Mouse (Mus musculus) neural tube, embryonic 15.5 days (tissue): ENCODE measurements around the gene Plxna2. TPM values are rescaled to one million over a fixed set of nuclear protein-coding genes. Genes with fewer than 3 reads are reported as not detected.

Experiments
- ATAC-seq: fragments of 200-750 bp; cut with Nextera tagmentation; 2 replicates; pipeline ENCODE4 v1.8.0; 2017; ENCODE audit warnings: mild to moderate bottlenecking, moderate TSS enrichment, moderate library complexity; ENCODE audit not compliant: low FRiP score
- H3K27ac ChIP-seq: fragments of 300-500 bp; sonication (generic); replicated peaks from 2 replicates; pipeline ENCODE4 v1.5.1; 2015; ENCODE audit warnings: mild to moderate bottlenecking, inconsistent platforms
- H3K27me3 ChIP-seq: fragments of 300-500 bp; sonication (generic); replicated peaks from 2 replicates; pipeline ENCODE4 v1.6.1; 2015; ENCODE audit warnings: inconsistent platforms
- H3K36me3 ChIP-seq: fragments of 300-500 bp; sonication (generic); 2 replicates; pipeline ENCODE4 v1.6.1; 2015; ENCODE audit warnings: inconsistent platforms
- H3K4me1 ChIP-seq: fragments of 300-500 bp; sonication (generic); 2 replicates; pipeline ENCODE4 v1.6.1; 2015; ENCODE audit warnings: inconsistent platforms
- H3K4me2 ChIP-seq: fragments of 300-500 bp; sonication (generic); 2 replicates; pipeline ENCODE4 v1.6.1; 2015; ENCODE audit warnings: inconsistent platforms, mild to moderate bottlenecking, moderate library complexity
- H3K4me3 ChIP-seq: fragments of 300-500 bp; sonication (generic); replicated peaks from 2 replicates; pipeline ENCODE4 v1.5.1; 2015; ENCODE audit warnings: mild to moderate bottlenecking, inconsistent platforms
- H3K9ac ChIP-seq: fragments of 300-500 bp; sonication (generic); replicated peaks from 2 replicates; pipeline ENCODE4 v1.6.1; 2015; ENCODE audit warnings: mild to moderate bottlenecking, inconsistent platforms
- H3K9me3 ChIP-seq: fragments of 300-500 bp; sonication (generic); replicated peaks from 2 replicates; pipeline ENCODE4 v1.6.1; 2016; ENCODE audit warnings: inconsistent platforms
- WGBS: fragments of 180-500 bp; shearing (Covaris S2); methylation state at CpG from one replicate; pipeline ENCODE4 v1.1.7; 2015; ENCODE audit warnings: mixed read lengths; 5-methylcytosine and 5-hydroxymethylcytosine counted together
- polyA plus RNA-seq: library from polyadenylated mRNA; unstranded; fragments of >200 nt; fragmentation: Nextera tagmentation; extraction: Ambion mirVana; gene quantifications from 2 replicates; pipeline ENCODE4 v1.2.1, GENCODE M21; 2015

The Plxna2 gene
- polyA plus RNA-seq, 1 experiment from 2014 or later: 42.4 TPM

DNA sequence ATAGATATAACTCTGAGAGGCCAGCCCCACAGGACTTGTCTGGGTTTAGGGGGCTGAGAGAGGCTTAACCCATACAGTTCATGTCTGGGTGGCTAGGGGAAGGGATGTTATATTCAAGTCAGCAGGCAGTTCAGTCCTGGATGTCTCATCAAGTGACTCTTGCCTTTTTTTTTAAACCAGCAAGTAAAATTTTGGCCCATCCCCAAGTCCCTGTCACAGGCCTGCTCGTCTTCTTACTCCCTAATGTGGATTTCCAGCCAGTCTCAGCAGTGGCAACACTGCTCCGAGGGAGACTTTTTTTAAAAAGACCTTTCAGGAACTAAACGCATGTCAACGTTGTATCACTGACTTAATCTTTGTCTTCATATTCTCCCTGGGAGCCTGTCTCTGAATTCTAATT, 7.0 kb downstream of the Plxna2 start:
- peak overlapping the region; percentile 84 for H3K4me3 ChIP-seq
- H3K36me3 ChIP-seq: no peaks in the 10 kb centered on the region
- peak overlapping the region; percentile 76 for H3K4me2 ChIP-seq
- H3K27me3 ChIP-seq: no peaks in the 10 kb centered on the region
- no peaks in the 10 kb centered on the region for H3K9me3 ChIP-seq
- 25% methylated on average over 4 of the region's 4 CpGs for WGBS
- no peak for ATAC-seq
- peak overlapping the region; percentile 97; the same call in 1 of the 2 replicates for H3K27ac ChIP-seq
- peaks cover 87% of the 10 kb centered on the region for H3K4me1 ChIP-seq
- peak overlapping the region; percentile 97 for H3K9ac ChIP-seq

DNA sequence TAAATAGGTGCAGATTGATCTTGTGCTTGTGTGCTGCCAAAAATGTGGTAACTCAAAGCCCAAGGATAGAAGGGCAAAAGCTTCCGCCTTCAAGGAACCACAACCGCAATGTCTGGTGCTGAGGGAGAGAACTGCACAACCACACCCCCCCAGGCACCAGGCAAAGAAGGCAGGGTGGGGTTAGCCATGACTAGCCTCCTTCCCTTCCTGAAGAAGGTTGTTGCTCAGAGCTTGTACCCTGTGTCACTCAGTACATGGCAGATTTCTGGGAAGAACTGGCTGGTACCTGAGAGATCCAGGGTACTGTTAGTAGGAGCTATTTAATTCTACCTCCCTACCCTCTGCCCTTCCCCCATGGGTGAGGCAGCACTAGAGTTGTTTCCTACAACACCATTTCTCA, 8.1 kb downstream of the Plxna2 start:
- WGBS: 78% methylated on average over 2 of the region's 2 CpGs
- Histone ChIP-seq H3K4me1 (peaks cover 99% of the 10 kb centered on the region), H3K4me3 (peak overlapping the region; percentile 84), H3K27ac (no peak overlapping the region), H3K9ac (peak overlapping the region; percentile 97; the same call in 1 of the 2 replicates), H3K4me2 (peak overlapping the region; percentile 76), H3K9me3 (no peaks in the 10 kb centered on the region), H3K27me3 (no peaks in the 10 kb centered on the region), H3K36me3 (no peaks in the 10 kb centered on the region)
- no peak for ATAC-seq

DNA sequence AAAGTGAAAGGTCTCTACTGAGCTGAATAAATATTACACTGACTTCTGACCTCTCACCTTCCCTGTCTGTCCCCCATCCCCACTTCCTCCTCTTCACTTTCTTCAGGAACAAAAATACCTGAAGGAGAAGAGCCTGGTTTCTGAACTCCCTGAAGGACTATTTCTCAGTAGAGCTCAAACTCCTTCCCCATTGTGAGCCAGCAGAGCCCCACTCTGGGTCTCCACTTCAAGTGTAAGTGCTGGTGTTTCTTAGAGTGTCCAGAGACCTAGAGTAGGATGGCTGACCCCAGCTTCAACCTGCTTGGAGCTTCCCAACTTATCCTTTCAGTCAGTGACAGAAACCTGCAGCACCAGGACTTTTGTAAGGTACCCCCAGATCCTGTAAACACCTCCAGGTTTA, 9.3 kb downstream of the Plxna2 start:
- no peak overlapping the region for H3K4me3 ChIP-seq
- H3K4me1 ChIP-seq: peaks cover 98% of the 10 kb centered on the region
- H3K9ac ChIP-seq: no peak overlapping the region
- ATAC-seq: no peak
- peak overlapping the region; percentile 76 for H3K4me2 ChIP-seq
- H3K9me3 ChIP-seq: no peaks in the 10 kb centered on the region
- no peaks in the 10 kb centered on the region for H3K27me3 ChIP-seq
- H3K36me3 ChIP-seq: no peaks in the 10 kb centered on the region
- no peak overlapping the region for H3K27ac ChIP-seq

DNA sequence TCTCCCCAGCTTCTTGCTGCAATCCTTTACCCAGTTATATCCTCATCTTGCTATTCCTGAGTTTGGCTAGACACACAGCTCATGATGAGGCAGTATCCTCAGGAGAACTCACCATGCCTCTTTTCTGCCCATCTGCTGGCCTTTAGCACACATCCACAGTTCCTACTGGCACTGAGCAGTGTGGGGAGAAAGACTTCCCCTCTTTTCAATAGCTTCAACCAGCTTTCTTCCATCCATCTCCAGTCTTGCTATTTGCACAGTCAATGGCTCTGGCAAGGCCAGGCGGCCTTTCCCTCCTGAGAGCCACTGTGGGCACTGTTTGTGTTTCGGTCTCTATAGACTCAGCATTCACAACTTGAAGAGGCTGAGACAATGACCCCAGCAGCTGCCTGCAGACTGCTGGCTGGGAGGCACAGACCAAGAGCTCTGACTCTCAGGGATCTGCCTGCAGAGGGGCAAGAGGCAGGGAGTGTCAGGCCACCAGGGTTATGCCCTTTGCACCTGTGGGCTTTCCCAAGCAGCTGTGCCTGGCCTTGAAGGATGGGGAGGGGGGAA, 11.2 kb downstream of the Plxna2 start:
- 8% methylated on average over 2 of the region's 2 CpGs for WGBS
- peak; percentile 49 for ATAC-seq
- no peaks in the 10 kb centered on the region for H3K36me3 ChIP-seq
- no peaks in the 10 kb centered on the region for H3K27me3 ChIP-seq
- peaks cover 91% of the 10 kb centered on the region for H3K4me1 ChIP-seq
- H3K9me3 ChIP-seq: no peaks in the 10 kb centered on the region
- H3K4me2 ChIP-seq: peak overlapping the region; percentile 76
- H3K27ac ChIP-seq: peak overlapping the region; percentile 23; the same call in 1 of the 2 replicates
- no peak overlapping the region for H3K9ac ChIP-seq
- H3K4me3 ChIP-seq: no peak overlapping the region

DNA sequence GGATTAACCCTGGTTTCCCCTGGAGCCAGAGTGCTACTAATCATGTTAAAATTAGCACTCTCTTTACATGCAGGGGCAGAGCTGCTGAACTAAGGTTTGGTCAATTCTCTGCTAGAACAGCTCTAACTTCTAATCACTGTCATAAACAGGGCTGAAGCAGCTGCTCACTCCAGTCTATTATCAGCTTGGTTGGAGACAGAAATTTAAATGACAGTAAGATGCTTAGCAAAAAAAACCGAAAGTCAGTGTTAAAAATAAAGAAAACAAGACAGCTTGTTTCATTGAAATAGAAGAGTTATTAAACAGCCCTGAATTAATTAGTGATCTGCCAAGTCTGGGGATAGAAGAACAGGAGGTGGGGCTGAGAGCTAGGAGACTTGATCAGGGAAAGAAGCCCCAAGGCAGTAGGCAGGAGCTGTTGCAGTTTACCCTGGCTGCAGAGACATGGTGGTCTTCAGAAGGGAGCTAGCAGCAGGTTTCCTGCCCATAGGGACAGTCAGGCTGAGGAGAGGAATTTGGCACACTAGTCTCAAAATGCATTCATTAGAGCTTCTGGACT, 12.6 kb downstream of the Plxna2 start:
- peaks cover 87% of the 10 kb centered on the region for H3K4me1 ChIP-seq
- 14% methylated on average over 1 of the region's 1 CpGs for WGBS
- no peak overlapping the region for H3K4me3 ChIP-seq
- H3K9me3 ChIP-seq: no peaks in the 10 kb centered on the region
- H3K36me3 ChIP-seq: no peaks in the 10 kb centered on the region
- H3K27ac ChIP-seq: no peak overlapping the region
- H3K9ac ChIP-seq: no peak overlapping the region; the same call in 1 of the 2 replicates
- 0 out of 2 replicates have a peak overlapping the region, but pooled peaks have one; percentile 6 for H3K4me2 ChIP-seq
- no peaks in the 10 kb centered on the region for H3K27me3 ChIP-seq
- ATAC-seq: no peak

DNA sequence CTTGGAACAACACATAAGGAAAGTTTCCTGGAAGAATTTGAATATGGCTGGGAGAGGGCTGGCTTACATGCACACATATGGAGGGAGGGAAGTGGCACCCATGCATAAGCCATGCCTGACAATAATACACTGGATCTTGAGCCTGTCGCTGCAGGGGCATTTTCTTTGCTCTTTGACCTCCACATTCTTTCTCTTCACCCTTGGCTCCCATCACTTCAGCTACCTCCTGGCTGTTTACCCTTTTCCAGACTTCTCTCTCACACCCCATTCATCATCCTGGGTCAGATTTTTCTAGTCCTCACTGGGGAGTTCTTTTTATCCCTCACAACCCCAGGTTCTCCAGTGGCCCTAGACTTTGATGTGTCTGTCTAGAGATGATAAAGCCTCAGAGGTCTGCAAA, 13.6 kb downstream of the Plxna2 start:
- H3K9ac ChIP-seq: no peak overlapping the region
- 33% methylated on average over 1 of the region's 1 CpGs for WGBS
- no peak overlapping the region for H3K4me2 ChIP-seq
- ATAC-seq: no peak
- no peaks in the 10 kb centered on the region for H3K9me3 ChIP-seq
- no peaks in the 10 kb centered on the region for H3K27me3 ChIP-seq
- peaks cover 87% of the 10 kb centered on the region for H3K4me1 ChIP-seq
- no peaks in the 10 kb centered on the region for H3K36me3 ChIP-seq
- H3K27ac ChIP-seq: no peak overlapping the region
- no peak overlapping the region for H3K4me3 ChIP-seq

DNA sequence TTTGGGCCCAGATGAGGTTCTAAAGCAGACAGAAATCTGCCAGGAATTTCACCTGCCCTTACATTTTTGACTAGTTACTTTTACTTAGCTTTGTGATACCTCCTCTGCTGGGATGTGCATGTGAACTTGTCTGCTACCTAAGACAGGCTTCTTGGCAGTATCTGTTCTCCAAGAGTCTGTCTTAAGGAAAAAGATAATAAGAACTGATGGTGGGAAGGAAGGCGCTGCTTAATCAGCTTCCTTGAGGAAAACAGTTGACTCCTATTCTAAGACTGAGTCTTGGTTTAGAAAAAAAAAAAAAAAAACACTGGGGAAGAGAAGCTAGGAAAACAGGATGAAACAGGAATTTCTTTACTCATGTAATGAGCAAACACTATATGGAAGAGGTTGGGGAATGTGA, 14.0 kb downstream of the Plxna2 start:
- WGBS: 92% methylated on average over 1 of the region's 1 CpGs
- H3K27ac ChIP-seq: no peak overlapping the region

DNA sequence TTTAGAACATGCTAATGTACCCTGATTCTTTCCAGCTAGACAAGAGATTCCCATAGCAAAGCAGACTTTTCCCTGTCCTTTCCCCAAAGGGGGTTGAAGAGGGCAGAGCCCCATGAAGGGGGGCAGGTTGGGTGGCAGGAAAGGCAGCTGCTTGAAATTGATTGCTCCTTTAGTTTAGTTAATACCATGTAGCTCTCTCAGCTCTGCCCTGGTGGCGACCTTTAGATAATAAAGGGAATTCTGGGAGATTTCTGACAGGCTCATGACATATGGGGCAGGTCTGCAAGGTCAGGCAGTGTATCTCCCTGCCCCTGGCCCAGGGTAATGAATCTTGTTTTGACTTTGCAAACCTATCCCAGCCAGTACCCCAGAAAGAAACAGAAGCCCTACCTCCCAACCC, 17.4 kb downstream of the Plxna2 start:
- Histone ChIP-seq H3K9me3 (no peaks in the 10 kb centered on the region), H3K9ac (no peak overlapping the region), H3K4me2 (no peak overlapping the region), H3K27me3 (no peaks in the 10 kb centered on the region), H3K4me1 (peaks cover 64% of the 10 kb centered on the region), H3K4me3 (no peak overlapping the region), H3K27ac (no peak overlapping the region), H3K36me3 (no peaks in the 10 kb centered on the region)
- no peak for ATAC-seq
- 12% methylated on average over 1 of the region's 1 CpGs for WGBS

More for the DNA sequence above, 14.0 kb downstream of the Plxna2 start:
- no peaks in the 10 kb centered on the region for H3K9me3 ChIP-seq
- H3K27me3 ChIP-seq: no peaks in the 10 kb centered on the region
- no peak overlapping the region for H3K4me2 ChIP-seq
- H3K36me3 ChIP-seq: no peaks in the 10 kb centered on the region
- no peak overlapping the region for H3K4me3 ChIP-seq
- no peak overlapping the region for H3K9ac ChIP-seq
- no peak for ATAC-seq
- H3K4me1 ChIP-seq: peaks cover 87% of the 10 kb centered on the region

DNA sequence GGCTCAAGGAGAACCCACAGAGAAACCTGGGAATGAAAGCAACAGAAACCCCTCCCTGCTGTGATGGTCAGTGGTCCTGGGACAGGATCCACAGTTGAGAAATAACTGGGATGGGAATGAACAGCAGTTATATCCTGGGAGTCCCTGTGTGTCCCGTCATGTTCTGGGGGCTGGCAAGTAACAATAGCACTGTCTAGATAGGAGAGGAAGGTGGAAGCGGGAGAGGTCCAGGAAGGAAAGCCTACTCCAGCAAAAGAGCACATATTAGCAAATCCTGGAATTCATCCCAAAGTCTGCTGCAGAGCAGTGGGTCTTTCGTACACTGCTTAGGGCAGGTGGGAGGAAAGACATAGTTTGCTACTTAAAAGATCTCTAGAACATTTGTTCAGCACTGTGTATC, 17.9 kb downstream of the Plxna2 start:
- 58% methylated on average over 3 of the region's 3 CpGs for WGBS
- H3K4me1 ChIP-seq: peaks cover 60% of the 10 kb centered on the region
- no peaks in the 10 kb centered on the region for H3K27me3 ChIP-seq
- no peak overlapping the region for H3K4me3 ChIP-seq
- H3K36me3 ChIP-seq: no peaks in the 10 kb centered on the region
- no peaks in the 10 kb centered on the region for H3K9me3 ChIP-seq
- no peak overlapping the region for H3K27ac ChIP-seq
- no peak overlapping the region for H3K9ac ChIP-seq
- no peak for ATAC-seq
- no peak overlapping the region for H3K4me2 ChIP-seq

DNA sequence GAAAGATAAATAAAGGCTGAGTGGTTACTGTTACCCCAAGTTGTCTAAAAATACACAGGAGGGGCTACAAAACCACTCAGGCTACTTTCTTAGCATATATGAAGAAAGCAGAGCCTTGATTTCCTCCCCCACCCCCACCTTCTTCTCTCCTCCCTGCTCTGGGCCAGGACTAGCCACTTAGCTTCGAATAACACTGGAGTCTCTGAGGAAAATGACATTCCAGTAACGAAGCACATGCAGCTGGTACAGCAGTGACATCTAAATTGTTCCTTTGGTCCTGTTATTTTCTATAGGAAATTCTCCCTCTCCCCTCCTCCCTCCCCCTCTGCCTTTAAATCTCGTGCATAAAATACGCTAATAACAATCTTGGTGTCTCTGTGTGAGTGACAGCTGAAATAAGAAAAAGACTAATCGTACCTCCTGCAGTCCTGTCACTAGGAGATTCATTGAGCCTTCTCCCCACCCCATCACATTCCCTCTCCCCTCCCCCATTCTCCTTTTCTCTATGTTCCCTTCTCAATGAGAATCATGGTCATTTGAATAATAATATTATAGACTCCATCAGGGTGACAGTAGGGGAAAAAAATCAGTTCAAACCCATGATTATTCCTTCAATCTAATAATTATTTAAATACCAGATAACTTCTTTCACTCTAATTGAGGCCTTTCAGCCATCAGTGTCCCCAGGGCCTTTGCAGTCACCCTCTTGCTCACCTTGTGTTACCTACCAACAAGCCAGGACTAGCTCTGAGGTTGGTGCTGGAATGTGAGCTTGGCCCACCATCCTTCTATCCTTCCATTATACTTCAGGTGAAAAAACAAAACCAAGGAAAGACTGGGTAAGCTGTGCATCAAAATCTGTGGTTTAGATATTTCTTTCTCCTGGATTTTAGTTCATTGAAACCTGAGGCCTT, 19.6 kb downstream of the Plxna2 start:
- Histone ChIP-seq H3K9me3 (no peaks in the 10 kb centered on the region), H3K4me2 (no peak overlapping the region), H3K4me3 (no peak overlapping the region), H3K4me1 (peaks cover 66% of the 10 kb centered on the region), H3K9ac (no peak overlapping the region), H3K27me3 (no peaks in the 10 kb centered on the region), H3K27ac (no peak overlapping the region), H3K36me3 (no peaks in the 10 kb centered on the region)
- ATAC-seq: no peak
- 12% methylated on average over 5 of the region's 5 CpGs for WGBS

DNA sequence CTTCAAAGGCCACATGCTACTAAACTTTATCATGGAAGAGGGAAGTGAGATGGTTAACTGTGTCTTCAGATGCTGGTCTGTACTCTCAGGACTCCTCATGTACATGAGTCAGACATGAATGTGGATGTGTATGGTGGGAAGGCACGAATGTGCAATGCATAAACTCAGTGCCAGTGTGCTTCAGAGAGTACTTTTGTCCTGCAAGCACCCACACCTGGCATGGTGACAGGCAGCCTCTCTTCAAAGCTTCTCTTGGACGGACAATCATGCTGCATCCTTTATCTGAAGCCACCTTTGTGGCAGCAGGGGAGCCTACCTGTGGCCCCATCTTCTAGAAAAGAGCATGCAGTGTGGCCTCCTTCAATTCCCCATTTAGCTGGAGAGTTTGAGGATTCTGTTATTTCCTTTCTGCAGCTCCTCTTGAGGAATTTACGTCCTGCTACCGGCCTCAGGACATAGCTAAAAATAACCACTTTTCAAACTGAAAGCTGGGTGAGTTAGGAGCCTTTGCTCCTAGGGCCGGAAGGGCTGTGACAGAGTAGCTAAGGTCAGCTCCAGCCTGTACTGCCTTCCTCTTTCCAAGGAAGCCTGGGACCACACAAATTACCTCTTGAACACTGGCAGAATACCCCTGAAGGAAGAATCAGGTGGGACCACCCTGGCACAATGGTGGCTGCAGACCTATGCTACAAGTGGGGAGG, 23.7 kb downstream of the Plxna2 start:
- peak overlapping the region; percentile 4; the same call in 1 of the 2 replicates for H3K27ac ChIP-seq
- peaks cover 57% of the 10 kb centered on the region for H3K4me1 ChIP-seq

More for the DNA sequence above, 23.7 kb downstream of the Plxna2 start:
- H3K27me3 ChIP-seq: no peaks in the 10 kb centered on the region
- peaks cover 20% of the 10 kb centered on the region for H3K36me3 ChIP-seq
- H3K4me2 ChIP-seq: no peak overlapping the region
- H3K4me3 ChIP-seq: no peak overlapping the region
- no peak for ATAC-seq
- H3K9me3 ChIP-seq: no peaks in the 10 kb centered on the region
- no peak overlapping the region for H3K9ac ChIP-seq
- WGBS: 64% methylated on average over 5 of the region's 5 CpGs
